Mouse (Mus musculus): ENCODE measurements at regions not wholly inside any gene's neighbourhood (a gene's known extent, or its start where the extent isn't known, plus 50 kb on each side); places are given as distances from the start of the nearest gene placed in this dataset.

DNA sequence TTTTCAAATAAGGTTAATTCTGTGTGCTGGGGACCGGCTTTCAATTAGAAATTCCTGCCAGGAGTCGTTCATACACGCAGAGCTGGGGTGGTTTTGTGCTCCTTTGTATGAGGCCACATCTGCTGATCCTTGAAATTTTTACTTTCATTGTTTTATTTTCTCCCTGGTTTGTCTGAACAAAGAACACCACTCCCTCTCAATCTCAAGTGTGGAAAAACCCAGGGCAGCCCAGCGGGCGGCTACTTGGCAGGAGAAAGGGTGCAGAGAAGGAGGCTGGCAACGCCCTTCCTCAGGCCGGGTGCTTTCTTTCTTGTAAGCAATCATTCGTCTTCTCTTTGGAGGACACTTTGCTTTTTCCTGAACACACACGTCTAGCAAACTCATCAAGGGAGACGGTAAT, 79.4 kb upstream of the Btg3 start:
- Histone ChIP-seq H3K27ac (ENCODE audit: low read length) (no peak overlapping the region), H3K9ac (replicated peaks; ENCODE audit: low read length) (no peak overlapping the region), H3K9me3 (ENCODE audit: low read length) (no peaks in the 10 kb centered on the region), H3K4me1 (ENCODE audit: insufficient read depth, low read length) (no peaks in the 10 kb centered on the region), H3K36me3 (ENCODE audit: insufficient read depth, low read length) (no peaks in the 10 kb centered on the region), H3K4me3 (ENCODE audit: low read length) (no peak overlapping the region), H3K27me3 (ENCODE audit: insufficient read depth, low read length) (no peaks in the 10 kb centered on the region), H3K4me2 (replicated peaks; ENCODE audit: low read depth, low read length) (no peak overlapping the region)
- WGBS: 71% methylated on average over 10 of the region's 10 CpGs
- no peak for ATAC-seq (ENCODE audit: low FRiP score, low TSS enrichment)

DNA sequence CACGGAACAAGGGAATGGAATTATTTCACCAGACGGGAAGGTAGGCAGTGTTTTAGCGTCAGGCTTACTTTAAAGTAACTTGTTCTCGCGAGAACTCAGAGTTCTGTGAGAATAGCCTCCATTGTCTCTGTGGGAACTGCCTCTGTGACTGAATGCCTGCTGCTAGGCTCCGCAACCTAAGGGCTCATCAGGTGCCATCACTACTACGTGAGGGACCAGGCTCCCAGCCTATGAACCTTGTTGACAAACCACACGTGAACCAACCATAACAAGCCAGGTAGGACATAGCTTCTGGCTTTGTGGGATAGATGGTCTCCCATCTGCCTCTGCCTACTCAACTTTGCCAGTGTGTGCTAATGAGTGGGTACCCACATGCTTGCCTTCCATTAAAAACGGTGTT, 77.5 kb upstream of the Btg3 start:
- Histone ChIP-seq H3K9ac (replicated peaks; ENCODE audit: low read length) (no peak overlapping the region), H3K4me2 (replicated peaks; ENCODE audit: low read depth, low read length) (no peak overlapping the region), H3K4me3 (ENCODE audit: low read length) (no peak overlapping the region), H3K4me1 (ENCODE audit: insufficient read depth, low read length) (no peaks in the 10 kb centered on the region), H3K27ac (ENCODE audit: low read length) (no peak overlapping the region), H3K9me3 (ENCODE audit: low read length) (peaks cover 2% of the 10 kb centered on the region), H3K27me3 (ENCODE audit: insufficient read depth, low read length) (no peaks in the 10 kb centered on the region), H3K36me3 (ENCODE audit: insufficient read depth, low read length) (no peaks in the 10 kb centered on the region)
- WGBS: 92% methylated on average over 9 of the region's 9 CpGs
- no peak for ATAC-seq (ENCODE audit: low FRiP score, low TSS enrichment)

DNA sequence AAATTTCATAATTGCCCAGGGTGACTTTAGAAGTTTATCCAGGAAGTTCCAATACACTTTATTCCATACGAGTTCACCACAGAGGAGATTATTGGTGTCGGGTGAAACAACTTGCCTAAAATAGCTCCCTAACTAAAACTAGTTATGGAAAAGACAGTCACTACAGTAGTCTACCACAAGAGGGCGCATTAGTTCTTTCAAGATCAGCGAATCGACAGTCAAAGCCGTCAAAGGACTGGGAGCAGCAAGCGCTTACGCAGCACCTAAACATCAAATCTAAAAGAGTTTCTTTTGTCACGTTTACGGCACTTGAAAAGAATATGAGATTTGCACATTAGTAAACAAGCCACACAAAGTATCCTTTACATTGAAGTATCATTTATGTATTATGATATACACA, 75.3 kb upstream of the Btg3 start:
- peaks cover 7% of the 10 kb centered on the region for H3K9me3 ChIP-seq (ENCODE audit: low read length)
- no peaks in the 10 kb centered on the region for H3K36me3 ChIP-seq (ENCODE audit: insufficient read depth, low read length)
- no peak overlapping the region for H3K4me3 ChIP-seq (ENCODE audit: low read length)
- no peaks in the 10 kb centered on the region for H3K27me3 ChIP-seq (ENCODE audit: insufficient read depth, low read length)
- no peak overlapping the region for H3K4me2 ChIP-seq (replicated peaks; ENCODE audit: low read depth, low read length)
- no peaks in the 10 kb centered on the region for H3K4me1 ChIP-seq (ENCODE audit: insufficient read depth, low read length)
- no peak overlapping the region for H3K27ac ChIP-seq (ENCODE audit: low read length)
- H3K9ac ChIP-seq (replicated peaks; ENCODE audit: low read length): no peak overlapping the region
- 11% methylated on average over 10 of the region's 10 CpGs for WGBS
- ATAC-seq (ENCODE audit: low FRiP score, low TSS enrichment): peak; percentile 35; the same call in 1 of the 2 replicates

DNA sequence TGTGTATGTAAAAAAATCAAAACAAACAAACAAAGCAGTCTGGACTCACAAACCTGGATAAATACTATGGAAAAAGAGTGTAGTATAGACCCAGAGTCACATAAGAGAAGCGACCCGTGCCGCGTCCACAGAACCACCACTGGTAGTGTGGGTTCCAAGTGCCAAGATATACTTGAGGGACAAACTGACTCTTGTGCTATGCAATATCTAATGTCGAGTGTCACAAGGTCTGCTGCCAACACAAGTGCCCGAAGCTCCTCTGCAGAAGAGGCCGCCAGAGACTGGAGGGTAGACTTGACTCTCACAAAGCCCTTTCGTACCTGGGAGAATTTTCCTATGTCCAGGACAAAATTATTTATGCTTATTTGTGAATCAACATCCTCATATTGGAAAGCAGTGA, 74.8 kb upstream of the Btg3 start:
- no peaks in the 10 kb centered on the region for H3K36me3 ChIP-seq (ENCODE audit: insufficient read depth, low read length)
- WGBS: 87% methylated on average over 8 of the region's 8 CpGs
- H3K27ac ChIP-seq (ENCODE audit: low read length): no peak overlapping the region
- peak; percentile 69; the same call in 1 of the 2 replicates for ATAC-seq (ENCODE audit: low FRiP score, low TSS enrichment)
- no peaks in the 10 kb centered on the region for H3K4me1 ChIP-seq (ENCODE audit: insufficient read depth, low read length)
- no peak overlapping the region for H3K4me2 ChIP-seq (replicated peaks; ENCODE audit: low read depth, low read length)
- no peak overlapping the region for H3K4me3 ChIP-seq (ENCODE audit: low read length)
- peaks cover 7% of the 10 kb centered on the region for H3K9me3 ChIP-seq (ENCODE audit: low read length)
- H3K9ac ChIP-seq (replicated peaks; ENCODE audit: low read length): no peak overlapping the region
- no peaks in the 10 kb centered on the region for H3K27me3 ChIP-seq (ENCODE audit: insufficient read depth, low read length)

DNA sequence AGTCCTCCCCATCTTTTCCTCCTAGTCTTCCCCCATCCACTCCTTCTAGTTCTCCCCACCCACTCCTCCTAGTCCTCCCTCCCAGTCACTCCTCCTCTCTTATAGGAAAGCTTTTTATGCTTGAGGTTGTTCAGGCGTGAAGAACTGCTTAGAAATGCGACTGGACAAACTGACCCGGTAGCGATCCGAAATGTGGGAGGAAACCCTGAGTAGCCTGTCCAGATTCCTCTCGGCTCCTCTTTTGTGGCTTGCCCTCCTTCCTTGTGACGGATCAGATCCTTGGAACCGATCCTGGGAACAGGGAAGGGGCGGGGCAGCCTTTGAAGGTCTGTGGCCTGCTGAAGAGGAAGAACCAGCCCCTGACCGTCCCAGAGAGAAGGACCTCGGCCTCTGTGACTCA, 74.3 kb upstream of the Btg3 start:
- no peak overlapping the region for H3K9ac ChIP-seq (replicated peaks; ENCODE audit: low read length)
- H3K9me3 ChIP-seq (ENCODE audit: low read length): peaks cover 7% of the 10 kb centered on the region
- no peak overlapping the region for H3K27ac ChIP-seq (ENCODE audit: low read length)
- no peak overlapping the region for H3K4me3 ChIP-seq (ENCODE audit: low read length)
- 27% methylated on average over 11 of the region's 11 CpGs for WGBS
- no peaks in the 10 kb centered on the region for H3K4me1 ChIP-seq (ENCODE audit: insufficient read depth, low read length)
- no peaks in the 10 kb centered on the region for H3K27me3 ChIP-seq (ENCODE audit: insufficient read depth, low read length)
- H3K4me2 ChIP-seq (replicated peaks; ENCODE audit: low read depth, low read length): no peak overlapping the region
- H3K36me3 ChIP-seq (ENCODE audit: insufficient read depth, low read length): no peaks in the 10 kb centered on the region
- peak; percentile 69 for ATAC-seq (ENCODE audit: low FRiP score, low TSS enrichment)

DNA sequence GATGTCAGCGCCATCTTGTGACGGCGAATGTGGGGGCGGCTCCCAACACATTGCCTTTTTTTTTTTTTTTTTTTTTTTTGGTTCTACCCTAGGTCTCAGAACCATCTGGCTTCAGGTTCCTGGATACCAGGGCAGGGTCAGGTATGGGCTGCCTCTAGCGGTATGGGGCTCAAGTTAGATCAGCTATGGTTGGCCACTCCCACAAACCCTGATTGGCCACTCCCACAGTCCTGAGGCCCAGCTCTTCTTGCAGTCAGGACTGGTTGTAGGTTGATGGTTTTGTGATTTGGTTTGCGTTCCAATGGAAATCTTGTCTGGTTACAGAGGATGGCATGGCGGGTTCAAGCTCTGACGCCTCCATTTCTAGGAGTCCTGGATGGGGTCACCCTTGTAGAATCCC, 72.2 kb upstream of the Btg3 start:
- Histone ChIP-seq H3K4me2 (replicated peaks; ENCODE audit: low read depth, low read length) (no peak overlapping the region), H3K27me3 (ENCODE audit: insufficient read depth, low read length) (no peaks in the 10 kb centered on the region)
- ATAC-seq (ENCODE audit: low FRiP score, low TSS enrichment): no peak

DNA sequence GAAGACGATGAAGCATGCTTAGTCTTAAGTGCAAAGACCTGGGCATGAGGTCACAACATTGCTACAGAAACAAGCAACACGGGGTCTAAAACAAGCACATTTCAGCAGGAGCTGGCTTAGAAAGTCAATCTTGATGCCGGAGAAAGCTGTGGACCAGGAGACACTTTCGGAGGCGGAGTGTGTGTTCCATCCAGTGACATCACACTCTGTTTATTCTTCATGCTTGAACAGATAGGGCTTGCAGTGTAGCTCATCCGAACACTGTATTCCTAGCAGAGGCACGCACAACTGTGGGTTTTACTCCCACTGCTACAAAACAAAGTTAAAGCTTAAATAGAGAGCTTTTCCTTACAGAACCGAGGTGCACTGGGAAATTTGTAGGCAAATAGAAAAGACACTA, 66.3 kb upstream of the Btg3 start:
- Histone ChIP-seq H3K4me2 (replicated peaks; ENCODE audit: low read depth, low read length) (no peak overlapping the region), H3K4me1 (ENCODE audit: insufficient read depth, low read length) (no peaks in the 10 kb centered on the region), H3K27ac (ENCODE audit: low read length) (no peak overlapping the region), H3K4me3 (ENCODE audit: low read length) (no peak overlapping the region), H3K9me3 (ENCODE audit: low read length) (0 out of 2 replicates have a peak, but pooled peaks cover 2% of the 10 kb centered on the region), H3K9ac (replicated peaks; ENCODE audit: low read length) (no peak overlapping the region), H3K36me3 (ENCODE audit: insufficient read depth, low read length) (no peaks in the 10 kb centered on the region), H3K27me3 (ENCODE audit: insufficient read depth, low read length) (no peaks in the 10 kb centered on the region)
- WGBS: 79% methylated on average over 8 of the region's 8 CpGs
- no peak for ATAC-seq (ENCODE audit: low FRiP score, low TSS enrichment)

More for the DNA sequence above, 72.2 kb upstream of the Btg3 start:
- H3K9ac ChIP-seq (replicated peaks; ENCODE audit: low read length): no peak overlapping the region
- 95% methylated on average over 7 of the region's 8 CpGs for WGBS
- no peak overlapping the region for H3K4me3 ChIP-seq (ENCODE audit: low read length)
- no peak overlapping the region for H3K27ac ChIP-seq (ENCODE audit: low read length)
- H3K4me1 ChIP-seq (ENCODE audit: insufficient read depth, low read length): no peaks in the 10 kb centered on the region
- peaks cover 9% of the 10 kb centered on the region for H3K9me3 ChIP-seq (ENCODE audit: low read length)
- no peaks in the 10 kb centered on the region for H3K36me3 ChIP-seq (ENCODE audit: insufficient read depth, low read length)

DNA sequence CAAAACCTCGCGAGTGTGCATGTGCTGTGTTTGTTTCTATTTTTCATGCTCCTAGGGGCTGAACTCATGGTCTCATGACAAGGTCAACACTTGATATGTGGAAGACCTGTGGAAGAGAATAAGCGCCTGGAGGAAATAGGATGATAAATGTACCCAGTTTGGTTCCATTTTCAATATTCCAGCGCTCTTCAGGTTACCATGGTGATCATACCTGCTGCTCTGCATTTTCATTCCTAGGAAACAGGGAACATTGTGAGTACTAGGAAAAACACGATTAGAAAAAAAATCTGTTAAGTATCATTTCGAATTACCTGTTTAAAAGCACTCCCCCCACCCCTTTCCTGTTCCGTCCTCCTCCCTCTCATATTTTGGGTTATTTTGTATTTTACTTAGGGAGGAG, 65.8 kb upstream of the Btg3 start:
- Histone ChIP-seq H3K4me3 (ENCODE audit: low read length) (no peak overlapping the region), H3K36me3 (ENCODE audit: insufficient read depth, low read length) (no peaks in the 10 kb centered on the region), H3K27me3 (ENCODE audit: insufficient read depth, low read length) (no peaks in the 10 kb centered on the region), H3K27ac (ENCODE audit: low read length) (no peak overlapping the region), H3K4me2 (replicated peaks; ENCODE audit: low read depth, low read length) (no peak overlapping the region), H3K9me3 (ENCODE audit: low read length) (0 out of 2 replicates have a peak, but pooled peaks cover 2% of the 10 kb centered on the region), H3K4me1 (ENCODE audit: insufficient read depth, low read length) (no peaks in the 10 kb centered on the region), H3K9ac (replicated peaks; ENCODE audit: low read length) (no peak overlapping the region)
- ATAC-seq (ENCODE audit: low FRiP score, low TSS enrichment): no peak
- WGBS: 85% methylated on average over 7 of the region's 7 CpGs

DNA sequence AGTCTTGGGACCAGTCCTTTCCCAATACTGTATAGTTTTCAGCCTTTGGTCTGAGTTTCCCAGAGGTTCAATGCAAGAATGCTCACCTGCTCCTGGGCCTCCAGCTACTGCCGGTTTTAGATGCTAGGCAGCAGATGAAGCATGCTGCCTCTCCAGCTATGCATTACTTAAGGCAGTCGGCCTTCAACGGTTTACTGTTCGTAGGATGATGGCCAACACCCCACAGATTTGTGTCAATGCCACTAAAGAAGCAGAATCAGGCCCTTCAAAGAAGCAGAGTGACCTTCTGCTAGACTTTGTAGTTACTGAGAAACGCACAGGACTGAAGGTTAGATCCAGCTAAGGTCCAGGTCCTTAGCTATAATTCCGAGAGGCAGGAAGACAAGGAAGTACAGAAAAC, 65.0 kb upstream of the Btg3 start:
- Histone ChIP-seq H3K4me2 (replicated peaks; ENCODE audit: low read depth, low read length) (no peak overlapping the region), H3K4me1 (ENCODE audit: insufficient read depth, low read length) (no peaks in the 10 kb centered on the region), H3K27ac (ENCODE audit: low read length) (no peak overlapping the region), H3K9me3 (ENCODE audit: low read length) (0 out of 2 replicates have a peak, but pooled peaks cover 2% of the 10 kb centered on the region), H3K4me3 (ENCODE audit: low read length) (no peak overlapping the region), H3K9ac (replicated peaks; ENCODE audit: low read length) (no peak overlapping the region), H3K36me3 (ENCODE audit: insufficient read depth, low read length) (no peaks in the 10 kb centered on the region), H3K27me3 (ENCODE audit: insufficient read depth, low read length) (no peaks in the 10 kb centered on the region)
- 75% methylated on average over 6 of the region's 6 CpGs for WGBS
- ATAC-seq (ENCODE audit: low FRiP score, low TSS enrichment): no peak

DNA sequence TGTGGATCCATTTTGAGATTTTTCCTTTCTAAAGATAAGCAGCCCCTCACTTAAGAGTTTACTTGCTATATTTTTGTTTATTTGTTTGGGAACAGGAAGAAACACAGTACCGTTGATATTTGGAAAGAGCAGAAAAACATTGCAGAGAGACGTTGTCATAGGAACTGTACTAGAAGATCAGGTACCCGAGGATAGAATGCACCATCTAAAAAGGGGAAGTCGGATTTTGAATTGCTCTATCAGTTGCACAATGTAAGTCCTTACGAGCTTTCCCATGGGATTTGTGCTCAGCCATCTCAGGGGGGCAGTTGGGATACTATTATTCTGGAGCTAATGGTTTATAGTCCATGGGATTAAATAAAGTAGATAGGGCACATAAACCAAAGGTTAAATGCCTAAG, 58.7 kb upstream of the Btg3 start:
- H3K4me1 ChIP-seq (ENCODE audit: insufficient read depth, low read length): no peaks in the 10 kb centered on the region
- WGBS: 73% methylated on average over 5 of the region's 5 CpGs
- no peak overlapping the region for H3K4me3 ChIP-seq (ENCODE audit: low read length)
- ATAC-seq (ENCODE audit: low FRiP score, low TSS enrichment): no peak
- no peaks in the 10 kb centered on the region for H3K9me3 ChIP-seq (ENCODE audit: low read length)
- H3K27ac ChIP-seq (ENCODE audit: low read length): no peak overlapping the region
- H3K4me2 ChIP-seq (replicated peaks; ENCODE audit: low read depth, low read length): no peak overlapping the region
- no peak overlapping the region for H3K9ac ChIP-seq (replicated peaks; ENCODE audit: low read length)
- H3K27me3 ChIP-seq (ENCODE audit: insufficient read depth, low read length): no peaks in the 10 kb centered on the region
- no peaks in the 10 kb centered on the region for H3K36me3 ChIP-seq (ENCODE audit: insufficient read depth, low read length)
